Mouse (Mus musculus) erythroblast, embryonic 14.5 days (primary cell): ENCODE measurements around the gene Samd13. TPM values are rescaled to one million over a fixed set of nuclear protein-coding genes. Genes with fewer than 3 reads are reported as not detected.

Source experiments
- H3K27me3 ChIP-seq: 2 replicates; pipeline ENCODE4 v1.6.1; 2012; ENCODE audit warnings: inconsistent platforms; ENCODE audit not compliant: control insufficient read depth
- H3K36me3 ChIP-seq: 2 replicates; pipeline ENCODE4 v1.6.1; 2012; ENCODE audit warnings: mild to moderate bottlenecking, inconsistent platforms; ENCODE audit not compliant: control insufficient read depth
- H3K4me1 ChIP-seq: 2 replicates; pipeline ENCODE4 v1.6.1; 2012; ENCODE audit warnings: inconsistent platforms; ENCODE audit not compliant: control insufficient read depth
- H3K4me3 ChIP-seq: replicated peaks from 2 replicates; pipeline ENCODE3; 2012; ENCODE audit warnings: moderate library complexity, mild to moderate bottlenecking, inconsistent platforms
- H3K9me3 ChIP-seq: 2 replicates; pipeline ENCODE4 v1.6.1; 2012; ENCODE audit warnings: low read length, inconsistent platforms, mixed read lengths; ENCODE audit not compliant: control insufficient read depth
- GATA1 ChIP-seq: IDR thresholded peaks from 2 replicates; pipeline ENCODE4 v1.6.1; 2012; ENCODE audit warnings: low read length, inconsistent platforms, mixed read lengths
- TAL1 ChIP-seq: IDR thresholded peaks from 3 replicates; pipeline ENCODE4 v1.6.1; 2012; ENCODE audit warnings: low read length, inconsistent platforms, mixed read lengths
- polyA plus RNA-seq: library from polyadenylated mRNA; stranded (reverse); fragments of >175 nt; gene quantifications from 2 replicates; pipeline ENCODE4 v1.2.3, GENCODE M21; 2012

Samd13 gene
- polyA plus RNA-seq, 1 experiment = not detected

- Histone ChIP-seq H3K27me3 (no peaks in the 10 kb centered on the region), H3K9me3 (no peaks in the 10 kb centered on the region), H3K4me3 (no peak overlapping the region), H3K36me3 (no peaks in the 10 kb centered on the region), H3K4me1 (no peaks in the 10 kb centered on the region)
- TF ChIP-seq TAL1 = no peak
- no peak for TF ChIP-seq GATA1
Measured at GRCm38 (mm10) chr3:146708381-146708780, 23.0 kb upstream of the Samd13 start.

DNA sequence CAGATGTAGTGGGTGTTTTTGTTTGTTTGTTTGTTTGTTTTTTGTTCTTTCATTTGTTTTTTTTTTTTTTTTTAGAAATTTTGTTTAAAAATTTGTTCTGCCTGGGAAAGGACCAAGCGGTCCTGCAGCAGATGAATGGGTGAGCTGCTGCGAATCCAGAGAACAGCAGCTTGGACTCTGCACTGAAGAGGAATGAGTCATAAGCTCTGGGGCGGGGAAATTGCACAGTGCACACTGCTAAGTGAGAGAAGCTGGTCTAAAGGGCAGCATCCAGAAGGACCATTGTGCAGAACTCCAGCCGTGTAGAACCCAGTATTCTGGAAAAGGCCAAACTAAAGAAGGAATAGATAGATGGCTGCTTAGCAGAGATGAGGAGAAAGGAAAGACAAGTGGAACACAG, 18.7 kb upstream of the Samd13 start:
- peaks cover 16% of the 10 kb centered on the region for H3K4me1 ChIP-seq
- no peak overlapping the region for H3K4me3 ChIP-seq
- no peak for TF ChIP-seq GATA1
- TF ChIP-seq TAL1 = no peak

DNA sequence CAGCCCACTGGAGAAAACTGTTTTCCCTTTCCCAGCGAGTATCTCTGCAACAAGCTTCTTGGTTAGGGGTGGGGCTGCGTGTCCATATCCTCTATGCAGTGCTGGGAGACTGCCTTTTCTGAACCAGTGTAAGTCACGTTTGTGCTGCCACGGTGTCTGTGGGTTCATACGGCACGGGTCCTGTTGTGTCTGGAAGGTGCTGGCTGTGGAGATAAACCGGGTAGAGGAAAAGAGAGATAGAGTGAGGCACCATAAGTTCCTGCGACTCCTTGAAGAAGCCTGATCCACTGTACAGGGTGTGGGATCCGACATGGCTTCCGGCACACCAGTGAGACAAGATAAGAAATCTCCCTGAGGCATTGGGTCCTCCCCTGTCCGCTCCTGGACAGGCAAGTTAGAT, 14.7 kb upstream of the Samd13 start:
- H3K36me3 ChIP-seq = no peaks in the 10 kb centered on the region
- TF ChIP-seq TAL1 (no peak), GATA1 (no peak)
- H3K4me3 ChIP-seq = peak overlapping the region; percentile 57
- H3K9me3 ChIP-seq = no peaks in the 10 kb centered on the region
- H3K4me1 ChIP-seq = peaks cover 26% of the 10 kb centered on the region
- no peaks in the 10 kb centered on the region for H3K27me3 ChIP-seq

More for the DNA sequence above, 18.7 kb upstream of the Samd13 start:
- H3K27me3 ChIP-seq = no peaks in the 10 kb centered on the region
- no peaks in the 10 kb centered on the region for H3K36me3 ChIP-seq
- H3K9me3 ChIP-seq = no peaks in the 10 kb centered on the region

- Histone ChIP-seq H3K27me3 (no peaks in the 10 kb centered on the region), H3K4me3 (no peak overlapping the region), H3K36me3 (no peaks in the 10 kb centered on the region), H3K4me1 (peaks cover 26% of the 10 kb centered on the region), H3K9me3 (no peaks in the 10 kb centered on the region)
- TF ChIP-seq TAL1 (peak; percentile 39; the same call in 2 of the 3 replicates), GATA1 (peak; percentile 33; the same call in 1 of the 2 replicates)
Measured at GRCm38 (mm10) chr3:146698982-146699381, 13.6 kb upstream of the Samd13 start.

- Histone ChIP-seq H3K9me3 (no peaks in the 10 kb centered on the region), H3K4me1 (no peaks in the 10 kb centered on the region; the same call in 1 of the 2 replicates), H3K27me3 (peaks cover 2% of the 10 kb centered on the region), H3K36me3 (no peaks in the 10 kb centered on the region), H3K4me3 (no peak overlapping the region)
- no peak for TF ChIP-seq TAL1
- TF ChIP-seq GATA1 = no peak
Measured at GRCm38 (mm10) chr3:146692547-146692946, 7.2 kb upstream of the Samd13 start.

DNA sequence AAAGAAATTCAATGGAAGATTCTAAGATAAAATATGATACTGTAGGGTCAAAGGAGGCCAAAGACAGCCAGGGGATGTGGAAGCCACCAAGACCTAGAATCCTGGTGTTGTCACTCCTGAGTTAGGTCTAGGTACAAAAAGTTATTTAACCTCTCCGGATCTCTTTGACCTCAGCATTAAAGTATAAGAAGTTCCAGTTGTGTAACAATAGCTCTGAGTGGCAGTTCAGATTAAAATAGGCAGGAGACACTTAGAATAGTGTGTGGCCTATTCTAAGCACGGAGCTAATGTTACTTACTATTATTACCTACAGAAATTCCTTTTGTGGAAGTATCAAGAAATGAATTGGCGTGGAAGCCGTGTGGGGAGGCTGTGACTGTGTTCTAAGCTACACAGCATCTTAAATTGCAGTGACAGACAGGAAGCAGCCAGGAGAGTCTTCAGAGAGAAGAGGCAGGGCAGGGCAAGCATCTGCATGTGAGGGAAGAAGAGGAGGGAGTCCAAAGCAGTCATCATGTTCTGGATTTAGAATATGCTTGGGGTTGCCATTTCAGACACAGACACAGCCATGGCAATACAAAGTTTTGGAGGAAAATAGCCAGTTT, 1.8 kb upstream of the Samd13 start:
- Histone ChIP-seq H3K27me3 (peaks cover 41% of the 10 kb centered on the region), H3K4me3 (no peak overlapping the region), H3K4me1 (peaks cover 15% of the 10 kb centered on the region), H3K9me3 (no peaks in the 10 kb centered on the region), H3K36me3 (no peaks in the 10 kb centered on the region)
- TF ChIP-seq TAL1 (no peak), GATA1 (no peak)

DNA sequence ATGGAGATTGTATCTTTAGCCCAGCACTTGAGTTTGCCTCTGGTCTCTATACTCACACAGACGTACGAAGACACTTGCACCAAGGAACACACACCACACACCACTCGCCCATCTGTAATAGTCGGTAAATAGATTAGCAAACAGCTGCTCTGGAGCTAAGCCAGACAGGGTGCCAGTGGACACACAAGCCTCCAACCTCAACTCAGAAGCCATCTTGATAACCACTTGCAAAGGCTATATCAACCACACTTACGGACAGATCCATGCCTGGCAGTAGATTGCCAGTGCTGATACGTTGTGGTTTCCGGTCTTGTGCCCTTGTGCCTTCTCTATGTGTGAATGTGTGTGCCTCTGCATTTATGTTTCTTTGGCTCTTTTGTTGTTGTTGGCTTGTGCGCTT, 1.0 kb upstream of the Samd13 start:
- peaks cover 15% of the 10 kb centered on the region for H3K4me1 ChIP-seq
- H3K27me3 ChIP-seq = peaks cover 41% of the 10 kb centered on the region
- TF ChIP-seq TAL1 (no peak), GATA1 (no peak)
- no peak overlapping the region for H3K4me3 ChIP-seq
- no peaks in the 10 kb centered on the region for H3K9me3 ChIP-seq
- no peaks in the 10 kb centered on the region for H3K36me3 ChIP-seq

DNA sequence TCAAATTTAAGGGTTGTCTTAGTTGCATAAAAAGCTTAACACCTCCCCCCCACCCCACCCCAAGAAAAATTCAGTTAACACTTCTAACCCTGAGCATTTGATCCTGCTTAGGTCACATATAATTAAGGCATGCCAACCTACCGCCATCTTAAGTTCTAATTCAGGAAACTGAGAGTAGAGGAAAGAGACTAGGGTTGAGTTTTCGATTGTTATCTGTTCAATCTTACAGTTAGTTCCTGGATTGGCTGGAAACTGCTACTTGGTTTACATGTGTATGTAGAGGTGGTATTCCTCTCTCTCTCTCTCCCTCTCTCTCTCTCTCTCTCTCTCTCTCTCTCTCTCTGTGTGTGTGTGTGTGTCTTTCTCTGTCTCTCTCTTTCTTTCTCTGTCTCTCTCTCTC, 2.3 kb downstream of the Samd13 start:
- peaks cover 41% of the 10 kb centered on the region for H3K27me3 ChIP-seq
- H3K36me3 ChIP-seq = no peaks in the 10 kb centered on the region
- TF ChIP-seq TAL1 (no peak), GATA1 (no peak)
- no peaks in the 10 kb centered on the region for H3K9me3 ChIP-seq
- peaks cover 15% of the 10 kb centered on the region for H3K4me1 ChIP-seq
- H3K4me3 ChIP-seq = no peak overlapping the region

DNA sequence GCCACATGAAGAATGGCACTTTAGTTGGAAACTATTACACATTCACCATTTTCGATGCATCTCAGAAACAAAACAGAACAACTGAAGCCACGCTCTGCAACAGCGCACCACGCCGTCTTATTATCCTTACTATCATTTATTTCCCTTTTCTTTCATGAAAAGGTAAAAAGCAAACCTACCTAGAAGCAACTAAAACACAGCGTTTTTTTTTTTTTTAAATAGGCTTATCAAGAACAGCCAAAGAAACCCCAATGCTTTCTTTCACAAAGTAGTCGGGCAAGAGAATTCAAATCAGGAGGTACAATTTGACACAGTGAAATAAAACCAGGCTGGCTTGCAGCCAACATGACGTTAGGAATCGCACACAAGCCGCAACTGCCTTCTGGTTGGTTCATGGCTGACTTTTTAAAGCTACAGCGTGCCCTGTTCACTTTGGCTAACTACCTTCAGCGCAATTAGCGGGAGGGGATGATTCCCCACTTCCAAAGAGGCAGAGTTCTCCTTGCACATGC, 3.2 kb downstream of the Samd13 start:
- Histone ChIP-seq H3K4me1 (peaks cover 15% of the 10 kb centered on the region), H3K27me3 (peaks cover 36% of the 10 kb centered on the region), H3K36me3 (no peaks in the 10 kb centered on the region), H3K4me3 (no peak overlapping the region), H3K9me3 (no peaks in the 10 kb centered on the region)
- TF ChIP-seq TAL1 (no peak), GATA1 (no peak)
